ENCODE assay signal across 14 mouse cellular contexts in genomic region chrX:143881806-143882468, GRCm38 (mm10). TPM values are rescaled to one million over a fixed set of nuclear protein-coding genes. Genes with fewer than 3 reads are reported as not detected.
DNase-seq lines count a peak whose midpoint lies in the region; ATAC-seq and TF ChIP-seq lines count a peak whose summit lies in the region.
"Had no signal": no experiment of that assay in that cellular context is flagged by ENCODE, and none has a peak within 500 bp of the region (broad histone marks: within the 10 kb centered on the region; RNA-seq: fewer than 3 reads in every experiment).

No protein-coding gene starts in this region.

- DNase-seq in hindbrain, embryonic 14.5 days (ENCODE audit: low spot score): no peak
- DNase-seq in hindbrain, embryonic 10.5 days (ENCODE audit: low spot score): no peak
- DNase-seq in lung, postnatal 0 days (ENCODE audit: low spot score): no peak
- peak; percentile 4 for DNase-seq in MEL (ENCODE audit: low read depth, low spot score)
- DNase-seq in adrenal gland, adult 8-10 months: no peak
- DNase-seq: cerebellum, adult 2 months; thymus, postnatal 14 days had no signal

- no peaks in the 10 kb centered on the region for H3K79me2 ChIP-seq in MEL (ENCODE audit: control insufficient read depth, insufficient read depth, low read length, poor library complexity)

- no peaks in the 10 kb centered on the region; the same call in 1 of the 2 replicates for H3K27me3 ChIP-seq in hindbrain, embryonic 14.5 days (ENCODE audit: control insufficient read depth, insufficient read depth, low read length)
- H3K27me3 ChIP-seq in hindbrain, embryonic 10.5 days (ENCODE audit: insufficient read depth, poor library complexity, severe bottlenecking): peaks cover 21% of the 10 kb centered on the region
- no peaks in the 10 kb centered on the region for H3K27me3 ChIP-seq in lung, embryonic 15.5 days
- no peaks in the 10 kb centered on the region for H3K27me3 ChIP-seq in lung, postnatal 0 days (replicated peaks; ENCODE audit: insufficient read depth, low read length)
- H3K27me3 ChIP-seq in MEL (ENCODE audit: control insufficient read depth in 1 of 2, insufficient read depth in 2 of 2, low read length in 2 of 2): no peaks in the 10 kb centered on the region
- no peaks in the 10 kb centered on the region for H3K27me3 ChIP-seq in forebrain, embryonic 15.5 days
- H3K27me3 ChIP-seq: intestine, embryonic 15.5 days; liver, embryonic 12.5 days had no signal

- no peak for TF ChIP-seq EP300 in lung, postnatal 0 days (IDR thresholded peaks at IDR 0.05)
- TF ChIP-seq EP300 in MEL (IDR thresholded peaks at IDR 0.05; ENCODE audit: low read depth in 1 of 2, low read length in 2 of 2): no peak

- ATAC-seq in hindbrain, embryonic 14.5 days (ENCODE audit: low FRiP score): peak; percentile 55; the same call in 1 of the 2 replicates
- peak; percentile 31; the same call in 1 of the 2 replicates for ATAC-seq in lung, embryonic 15.5 days (ENCODE audit: borderline replicate concordance, extremely low read depth, low FRiP score, low TSS enrichment)
- no peak for ATAC-seq in lung, postnatal 0 days
- peak; percentile 78 for ATAC-seq in forebrain, embryonic 15.5 days (replicated peaks)
- ATAC-seq: intestine, embryonic 15.5 days; liver, embryonic 12.5 days had no signal

- no peak overlapping the region for H3K4me2 ChIP-seq in hindbrain, embryonic 14.5 days (replicated peaks)
- H3K4me2 ChIP-seq in lung, embryonic 15.5 days: no peak overlapping the region
- H3K4me2 ChIP-seq in lung, postnatal 0 days (replicated peaks; ENCODE audit: low read depth, low read length): no peak overlapping the region
- H3K4me2 ChIP-seq in forebrain, embryonic 15.5 days (replicated peaks): no peak overlapping the region
- H3K4me2 ChIP-seq: intestine, embryonic 15.5 days; liver, embryonic 12.5 days had no signal

- 57% methylated on average over 4 of the region's 4 CpGs for WGBS in hindbrain, embryonic 14.5 days
- WGBS in hindbrain, embryonic 10.5 days: 83% methylated on average over 4 of the region's 4 CpGs
- WGBS in lung, embryonic 15.5 days: 57% methylated on average over 4 of the region's 4 CpGs
- WGBS in lung, postnatal 0 days: 59% methylated on average over 4 of the region's 4 CpGs
- 44% methylated on average over 4 of the region's 4 CpGs for WGBS in forebrain, embryonic 15.5 days

- no peak overlapping the region for H3K27ac ChIP-seq in hindbrain, embryonic 14.5 days
- H3K27ac ChIP-seq in hindbrain, embryonic 10.5 days: no peak overlapping the region
- peak overlapping the region; percentile 19; the same call in 1 of the 2 replicates for H3K27ac ChIP-seq in lung, embryonic 15.5 days
- H3K27ac ChIP-seq in lung, postnatal 0 days (ENCODE audit: low read length): no peak overlapping the region
- H3K27ac ChIP-seq in MEL (ENCODE audit: control insufficient read depth, low read depth, low read length): no peak overlapping the region
- H3K27ac ChIP-seq in forebrain, embryonic 15.5 days (replicated peaks): peak overlapping the region; percentile 35; the same call in 1 of the 2 replicates
- H3K27ac ChIP-seq: embryonic facial prominence, embryonic 10.5 days; intestine, embryonic 15.5 days; liver, embryonic 12.5 days; midbrain, embryonic 10.5 days had no signal

- TF ChIP-seq POLR2A in MEL (IDR thresholded peaks at IDR 0.05; ENCODE audit: control insufficient read depth in 1 of 2, insufficient read depth in 1 of 2, low read depth in 1 of 2, low read length in 2 of 2, poor library complexity in 1 of 2): no peak

- H3K4me1 ChIP-seq in hindbrain, embryonic 14.5 days (replicated peaks; ENCODE audit: control insufficient read depth, insufficient read depth, low read length): peaks cover 9% of the 10 kb centered on the region; the same call in 1 of the 2 replicates
- H3K4me1 ChIP-seq in hindbrain, embryonic 10.5 days (replicated peaks): no peaks in the 10 kb centered on the region
- 0 out of 2 replicates have a peak, but pooled peaks cover 12% of the 10 kb centered on the region for H3K4me1 ChIP-seq in lung, embryonic 15.5 days
- no peaks in the 10 kb centered on the region for H3K4me1 ChIP-seq in lung, postnatal 0 days (ENCODE audit: insufficient read depth, low read depth, low read length)
- H3K4me1 ChIP-seq in MEL (ENCODE audit: control insufficient read depth in 1 of 2, insufficient read depth in 2 of 2, low read length in 2 of 2): no peaks in the 10 kb centered on the region
- H3K4me1 ChIP-seq in forebrain, embryonic 15.5 days: peaks cover 33% of the 10 kb centered on the region
- H3K4me1 ChIP-seq: intestine, embryonic 15.5 days; liver, embryonic 12.5 days; midbrain, embryonic 10.5 days had no signal

- TF ChIP-seq CTCF in lung, postnatal 0 days (IDR thresholded peaks at IDR 0.05): no peak
- no peak for TF ChIP-seq CTCF in MEL (IDR thresholded peaks at IDR 0.05 in 2 of 3, conservative IDR thresholded peaks at IDR 0.05 in 1 of 3; ENCODE audit: control insufficient read depth in 1 of 3, insufficient read depth in 1 of 3, low read depth in 2 of 3, low read length in 3 of 3, poor library complexity in 1 of 3, severe bottlenecking in 1 of 3)

- H3K9ac ChIP-seq in hindbrain, embryonic 14.5 days: no peak overlapping the region
- H3K9ac ChIP-seq in lung, embryonic 15.5 days: no peak overlapping the region
- no peak overlapping the region for H3K9ac ChIP-seq in lung, postnatal 0 days (replicated peaks; ENCODE audit: low read depth)
- no peak overlapping the region for H3K9ac ChIP-seq in MEL (ENCODE audit: control insufficient read depth, low read depth, low read length, poor library complexity, severe bottlenecking)
- H3K9ac ChIP-seq in forebrain, embryonic 15.5 days (replicated peaks): no peak overlapping the region
- H3K9ac ChIP-seq: intestine, embryonic 15.5 days; liver, embryonic 12.5 days had no signal

- H3K4me3 ChIP-seq in hindbrain, embryonic 14.5 days (replicated peaks; ENCODE audit: low read length): no peak overlapping the region
- H3K4me3 ChIP-seq in hindbrain, embryonic 10.5 days: no peak overlapping the region
- H3K4me3 ChIP-seq in lung, embryonic 15.5 days: no peak overlapping the region
- H3K4me3 ChIP-seq in lung, postnatal 0 days (ENCODE audit: low read depth, low read length): no peak overlapping the region
- no peak overlapping the region for H3K4me3 ChIP-seq in MEL (ENCODE audit: control insufficient read depth in 1 of 2, insufficient read depth in 1 of 2, low read depth in 2 of 2, low read length in 2 of 2)
- no peak overlapping the region for H3K4me3 ChIP-seq in forebrain, embryonic 15.5 days
- H3K4me3 ChIP-seq: embryonic facial prominence, embryonic 10.5 days; intestine, embryonic 15.5 days; liver, embryonic 12.5 days; midbrain, embryonic 10.5 days had no signal

- H3K36me3 ChIP-seq in hindbrain, embryonic 14.5 days (replicated peaks; ENCODE audit: control insufficient read depth, insufficient read depth): peaks cover 3% of the 10 kb centered on the region
- no peaks in the 10 kb centered on the region for H3K36me3 ChIP-seq in hindbrain, embryonic 10.5 days
- no peaks in the 10 kb centered on the region for H3K36me3 ChIP-seq in lung, embryonic 15.5 days
- H3K36me3 ChIP-seq in lung, postnatal 0 days (ENCODE audit: insufficient read depth, low read length): no peaks in the 10 kb centered on the region
- no peaks in the 10 kb centered on the region for H3K36me3 ChIP-seq in MEL (ENCODE audit: control insufficient read depth in 1 of 2, insufficient read depth in 2 of 2, low read length in 2 of 2)
- H3K36me3 ChIP-seq in forebrain, embryonic 15.5 days: peaks cover 4% of the 10 kb centered on the region
- H3K36me3 ChIP-seq: embryonic facial prominence, embryonic 10.5 days; intestine, embryonic 15.5 days; liver, embryonic 12.5 days; midbrain, embryonic 10.5 days had no signal

- no peaks in the 10 kb centered on the region for H3K9me3 ChIP-seq in hindbrain, embryonic 14.5 days (ENCODE audit: control insufficient read depth, low read length)
- no peaks in the 10 kb centered on the region for H3K9me3 ChIP-seq in hindbrain, embryonic 10.5 days
- no peaks in the 10 kb centered on the region for H3K9me3 ChIP-seq in lung, embryonic 15.5 days
- H3K9me3 ChIP-seq in lung, postnatal 0 days (ENCODE audit: low read length): no peaks in the 10 kb centered on the region
- no peaks in the 10 kb centered on the region for H3K9me3 ChIP-seq in MEL (replicated peaks; ENCODE audit: insufficient read depth, low read length)
- no peaks in the 10 kb centered on the region for H3K9me3 ChIP-seq in forebrain, embryonic 15.5 days
- H3K9me3 ChIP-seq: embryonic facial prominence, embryonic 10.5 days; intestine, embryonic 15.5 days; liver, embryonic 12.5 days; midbrain, embryonic 10.5 days had no signal

- TF ChIP-seq RAD21 in MEL (IDR thresholded peaks at IDR 0.05; ENCODE audit: low read depth, low read length): no peak

TF ChIP-seq in MEL, 35 proteins besides CTCF, POLR2A, EP300 and RAD21:
- TF ChIP-seq ZNF384 (IDR thresholded peaks at IDR 0.05; ENCODE audit: low read depth, low read length): peak; percentile 47; the same call in 1 of the 2 replicates
- TF ChIP-seq GABPA (IDR thresholded peaks at IDR 0.05; ENCODE audit: low read depth, low read length): no peak
- TF ChIP-seq NELFE (IDR thresholded peaks at IDR 0.05; ENCODE audit: low read depth, low read length): no peak
- no peak for TF ChIP-seq SMC3 (IDR thresholded peaks at IDR 0.05; ENCODE audit: low read depth, low read length)

RNA-seq across cellular contexts. Expression of gene Dcx, which starts 51.2 kb away (rescaled TPM):
- polyA plus RNA-seq in hindbrain, embryonic 14.5 days (2014; fragmentation: Nextera tagmentation; extraction: Ambion mirVana): 346 and 357 TPM in 2 replicates
- 39.7 and 94.6 TPM in 2 replicates for polyA plus RNA-seq in hindbrain, embryonic 10.5 days (2016; fragmentation: Nextera tagmentation; extraction: Ambion mirVana)
- polyA plus RNA-seq in lung, embryonic 15.5 days (2015; fragmentation: Nextera tagmentation; extraction: Ambion mirVana): 2.5 TPM in 2 replicates
- 0.18 and 0.23 TPM in 2 replicates for polyA plus RNA-seq in lung, postnatal 0 days (2015; fragmentation: Nextera tagmentation; extraction: Ambion mirVana)
- not detected in 2 replicates for total RNA-seq in MEL (2012; rRNA removed)
- not detected for polyA plus RNA-seq in MEL (2012; ENCODE audit: insufficient read depth in 1 of 2, insufficient read length in 2 of 2, low read depth in 1 of 2, low replicate concordance in 2 of 2, missing spikeins in 1 of 2)
- polyA plus RNA-seq in forebrain, embryonic 15.5 days (2015; fragmentation: Nextera tagmentation; extraction: Ambion mirVana): 353 and 362 TPM in 2 replicates
- 1 to 10 TPM in 2 of 4 experiments, under 1 TPM in 2; 0.35 to 1.1 (median 0.82) TPM for total RNA-seq in adrenal gland, adult 8-10 months (2022)
- total RNA-seq: gastrocnemius, adult 8-10 months had no signal

RNA-seq across cellular contexts. Expression of gene Capn6, which starts 54.7 kb away (rescaled TPM):
- 1.0 and 1.6 TPM in 2 replicates for polyA plus RNA-seq in hindbrain, embryonic 14.5 days (2014; fragmentation: Nextera tagmentation; extraction: Ambion mirVana)
- 12.9 and 15.7 TPM in 2 replicates for polyA plus RNA-seq in hindbrain, embryonic 10.5 days (2016; fragmentation: Nextera tagmentation; extraction: Ambion mirVana)
- polyA plus RNA-seq in lung, embryonic 15.5 days (2015; fragmentation: Nextera tagmentation; extraction: Ambion mirVana): 136 and 142 TPM in 2 replicates
- polyA plus RNA-seq in lung, postnatal 0 days (2015; fragmentation: Nextera tagmentation; extraction: Ambion mirVana): 26.4 and 27.1 TPM in 2 replicates
- not detected in 2 replicates for total RNA-seq in MEL (2012; rRNA removed)
- polyA plus RNA-seq in MEL (2012; ENCODE audit: insufficient read depth in 1 of 2, insufficient read length in 2 of 2, low read depth in 1 of 2, low replicate concordance in 2 of 2, missing spikeins in 1 of 2): not detected
- polyA plus RNA-seq in forebrain, embryonic 15.5 days (2015; fragmentation: Nextera tagmentation; extraction: Ambion mirVana): 1.4 and 2.0 TPM in 2 replicates
- total RNA-seq in adrenal gland, adult 8-10 months (2022): under 1 TPM; 0.07 to 0.30 (median 0.24) TPM

Comparison
In these comparisons a context has a peak if more than half of its experiments do, and no peak if none do; other contexts are left out.
1. H3K27ac ChIP-seq: peak in lung, embryonic 15.5 days (single experiment) and forebrain, embryonic 15.5 days (single experiment); none in hindbrain, embryonic 14.5 days (single experiment), hindbrain, embryonic 10.5 days (single experiment), lung, postnatal 0 days (single experiment) and MEL (single experiment).
2. RNA of gene Dcx, which starts 51.2 kb away (polyA plus RNA-seq): 346 to 357 TPM in hindbrain, embryonic 14.5 days, 353 to 362 TPM in forebrain, embryonic 15.5 days and 39.7 to 94.6 TPM in hindbrain, embryonic 10.5 days; 2.5 TPM in lung, embryonic 15.5 days, 0.18 to 0.23 TPM in lung, postnatal 0 days and not detected in MEL; every median in the first group is over 10 times any median in the second.